Mouse (Mus musculus) spleen, adult 18-20 months (tissue): ENCODE measurements around the gene Ube2k.
A peak's percentile ranks its signal among the peaks of the same experiment; 100 is the strongest.
"Not testable (repeated sequence)": the region's sequence is repeated elsewhere in the genome, so short reads cannot be mapped to it uniquely, and the experiment has no call there.

ENCODE experiments used
- DNase-seq, 2 experiments: peaks; one replicate each; pipeline ENCODE4 v3.0.0; 2022; ENCODE audit warnings: mixed read lengths in 2 of 2

The Ube2k gene

DNA sequence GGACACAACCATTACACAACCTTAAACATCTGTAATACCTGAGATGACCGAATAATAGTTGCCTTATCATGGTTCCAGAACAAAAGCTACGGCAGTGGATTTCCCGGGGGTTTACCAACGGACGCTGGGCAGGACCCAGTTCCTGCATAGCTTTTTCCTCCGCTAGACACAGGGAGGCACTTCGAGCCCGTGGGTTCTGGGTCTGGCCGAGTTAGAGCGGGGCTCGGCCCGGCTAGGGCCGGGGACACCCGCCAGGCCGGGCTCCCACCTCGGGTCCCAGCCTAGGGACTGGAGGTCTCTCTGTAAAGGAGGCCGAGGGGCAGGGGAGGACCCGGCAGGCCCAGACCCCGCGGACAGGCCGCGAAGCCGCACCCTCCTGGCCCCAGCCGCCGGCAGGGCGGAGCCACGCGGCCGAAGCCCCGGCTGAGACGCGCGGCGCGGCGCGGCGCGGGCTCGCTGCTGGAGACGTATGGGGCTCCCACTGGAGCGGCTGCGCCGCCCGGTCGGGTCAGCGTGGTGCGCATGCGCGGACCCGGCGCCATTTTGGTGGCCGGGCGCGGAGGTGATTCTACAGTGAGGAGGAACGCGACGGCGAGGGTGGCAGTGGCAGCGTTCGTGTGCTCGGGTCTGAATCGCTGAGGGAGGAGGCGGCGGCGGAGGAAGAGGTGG is at the start of gene Ube2k, which contains the start of gene Smim14:
Gene Ube2k, plus strand, starts transcription at position 483 of the 669 bp plus-strand sequence.
Gene Smim14, minus strand, starts transcription at position 434 of the 669 bp plus-strand sequence.
- DNase-seq: peak; percentile 91

DNA sequence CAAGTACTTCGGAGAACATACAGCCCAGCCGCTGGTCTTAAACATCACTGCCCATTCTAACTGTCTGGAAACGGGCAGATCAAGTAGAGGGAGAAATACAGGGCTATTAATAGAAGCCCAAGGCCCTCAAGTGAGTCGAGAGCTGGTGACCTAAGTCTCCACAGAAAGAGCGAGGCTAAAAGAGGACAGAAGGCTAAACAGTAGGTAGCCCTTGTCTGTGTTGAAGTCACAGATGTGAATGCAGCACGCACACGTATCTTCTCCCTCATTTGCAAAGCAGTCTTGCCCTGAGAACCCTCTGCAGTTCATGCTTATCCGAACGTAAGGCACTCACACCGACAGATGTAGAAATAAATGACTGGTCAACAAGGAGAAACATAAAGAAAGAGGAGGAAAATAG is 49.7 kb upstream of the Ube2k start:
- DNase-seq: peak in 1 of 2 experiments; percentile 26

DNA sequence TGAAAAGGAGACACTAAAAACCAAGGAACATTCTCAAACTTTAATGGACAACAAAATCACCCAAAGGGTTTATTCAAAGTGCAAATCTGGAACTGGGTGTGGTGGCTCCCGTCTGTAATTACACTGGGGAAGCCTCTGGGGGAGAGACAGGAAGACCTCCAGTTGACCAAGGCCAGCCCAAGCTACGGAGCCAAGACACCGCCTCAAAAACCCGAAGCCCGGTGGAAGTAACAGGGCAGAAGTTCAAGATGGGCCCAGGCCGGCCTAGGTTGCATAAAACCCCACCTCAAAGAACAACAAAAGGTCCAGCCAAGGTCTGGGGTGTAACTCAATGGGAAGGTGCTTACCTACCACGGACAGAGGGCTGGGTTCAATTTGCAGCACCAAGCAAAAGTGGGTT is 48.3 kb upstream of the Ube2k start:
- DNase-seq: peak in 1 of 2 experiments; percentile 24

DNA sequence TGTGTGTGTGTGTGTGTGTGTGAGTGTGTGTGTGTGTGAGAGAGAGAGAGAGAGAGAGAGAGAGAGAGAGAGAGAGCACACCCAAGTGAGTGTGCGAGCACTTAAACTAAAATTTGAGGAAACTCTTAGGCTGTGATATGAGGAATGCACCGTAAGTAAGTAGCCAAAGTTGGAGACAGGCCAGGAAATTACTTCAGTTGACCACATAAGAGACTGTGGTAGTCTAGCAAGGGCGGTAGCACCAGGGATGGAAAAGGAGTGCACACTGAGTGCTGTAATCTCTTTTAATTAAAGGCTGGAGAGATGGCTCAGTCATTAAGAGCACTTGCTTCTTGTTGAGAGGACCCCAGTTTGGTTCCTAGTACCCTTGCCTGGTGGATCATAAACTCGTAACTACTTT is 47.2 kb upstream of the Ube2k start:
- DNase-seq: no peak

DNA sequence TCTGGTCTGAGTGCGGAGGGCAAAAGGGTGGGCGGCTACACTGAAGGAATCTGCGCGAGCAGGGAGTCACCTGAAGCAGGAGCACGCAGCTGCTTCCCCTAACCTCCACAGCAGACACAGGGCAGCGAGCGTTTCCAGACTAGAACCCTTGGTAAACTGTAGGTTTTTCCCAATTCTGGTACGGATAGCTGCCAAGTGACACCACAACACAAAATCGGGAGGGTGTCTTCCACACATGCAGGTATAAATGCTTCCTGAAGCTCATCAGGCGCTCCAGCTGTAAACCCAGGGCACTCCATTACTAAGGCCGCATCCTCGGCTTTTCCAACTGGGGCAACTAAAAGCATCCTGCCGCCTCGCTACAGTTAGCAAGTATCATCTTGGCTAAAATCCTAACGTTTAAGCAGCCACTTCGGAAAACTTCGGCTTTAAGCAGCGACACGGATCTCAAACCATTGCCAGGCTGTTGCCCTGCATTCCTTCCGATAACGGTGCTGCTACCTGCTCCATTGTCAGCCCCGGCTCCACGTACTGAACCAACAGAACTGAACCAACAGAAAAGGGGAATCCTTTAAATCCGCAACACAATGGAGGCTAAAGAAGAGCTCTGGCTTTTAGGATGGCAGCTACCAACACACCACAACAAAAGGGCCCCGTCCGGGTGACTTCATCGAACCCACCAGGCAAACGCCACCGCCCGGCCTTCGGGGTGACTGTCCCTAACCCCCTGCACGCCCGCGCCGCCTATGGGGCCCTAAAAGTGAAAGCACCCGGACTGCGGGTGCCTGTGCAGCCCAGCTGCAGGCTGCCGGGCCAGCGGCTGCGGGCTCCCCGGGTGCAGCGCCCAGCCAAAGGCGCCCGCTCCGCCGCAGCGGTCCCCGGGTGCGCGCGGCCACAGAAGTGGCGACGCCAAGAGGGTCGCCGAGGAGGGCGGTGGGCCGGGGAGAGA is 45.0 kb upstream of the Ube2k start:
- peak; percentile 70 to 74 for DNase-seq

DNA sequence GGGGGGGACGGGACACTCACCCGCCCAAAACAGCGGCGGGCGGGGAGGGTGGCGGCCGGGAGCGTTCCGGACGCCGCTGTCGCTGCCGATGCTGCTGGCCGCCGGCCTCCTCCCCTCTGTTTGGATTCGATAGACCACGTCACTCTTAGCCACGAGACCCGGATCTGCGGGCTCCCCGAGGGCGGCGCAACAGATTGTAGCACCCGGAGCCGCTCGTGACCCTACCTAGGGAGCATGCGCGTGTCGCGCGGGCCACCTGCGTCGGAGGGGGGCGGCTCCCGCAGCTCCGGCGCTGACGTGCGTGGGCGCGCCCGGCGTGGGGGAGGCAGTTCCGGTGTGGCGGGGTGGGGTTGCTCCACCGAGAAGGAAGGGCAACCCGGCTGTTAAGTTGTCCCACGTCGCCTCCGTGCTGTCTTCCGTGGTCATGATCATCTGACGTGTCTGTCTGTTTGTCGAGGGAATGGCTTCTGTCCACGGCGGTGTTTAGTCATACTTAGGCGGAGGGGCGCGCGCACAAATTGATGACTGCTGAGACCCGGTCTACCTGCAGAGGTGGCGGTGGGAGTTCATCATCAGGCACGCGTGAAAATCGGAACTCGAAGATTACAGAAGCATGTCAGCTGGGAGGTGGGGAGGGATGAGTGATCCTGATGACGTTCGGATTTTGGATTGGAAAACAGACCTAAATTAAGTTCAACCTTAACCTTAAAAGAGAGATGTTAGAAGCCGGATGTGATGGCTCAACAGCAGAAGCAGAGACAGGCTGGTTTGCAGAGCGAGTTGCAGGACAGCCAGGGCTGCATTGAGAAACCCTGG is 44.1 kb upstream of the Ube2k start, which contains the start of gene Gm43552:
Gene Gm43552, minus strand, starts transcription at position 118 of the 816 bp plus-strand sequence.
- DNase-seq: peak; percentile 94 to 97

DNA sequence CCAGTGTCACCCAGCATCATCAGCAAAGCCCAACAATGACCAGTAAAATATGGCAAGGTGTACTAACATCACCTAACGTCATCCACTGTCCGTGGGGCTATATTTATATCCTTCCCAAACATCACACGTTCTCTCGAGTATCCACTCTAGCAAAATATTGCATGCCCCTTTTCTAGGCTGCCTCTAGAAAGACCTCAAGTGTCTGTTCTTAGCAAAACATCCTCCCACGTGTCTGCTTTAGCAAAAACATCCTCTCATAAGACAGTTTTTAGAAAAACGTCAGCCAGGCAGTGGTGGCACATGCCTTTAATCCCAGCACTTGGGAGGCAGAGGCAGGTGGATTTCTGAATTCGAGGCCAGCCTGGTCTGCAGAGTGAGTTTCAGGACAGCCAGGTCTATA is 36.8 kb upstream of the Ube2k start:
- DNase-seq: no peak

DNA sequence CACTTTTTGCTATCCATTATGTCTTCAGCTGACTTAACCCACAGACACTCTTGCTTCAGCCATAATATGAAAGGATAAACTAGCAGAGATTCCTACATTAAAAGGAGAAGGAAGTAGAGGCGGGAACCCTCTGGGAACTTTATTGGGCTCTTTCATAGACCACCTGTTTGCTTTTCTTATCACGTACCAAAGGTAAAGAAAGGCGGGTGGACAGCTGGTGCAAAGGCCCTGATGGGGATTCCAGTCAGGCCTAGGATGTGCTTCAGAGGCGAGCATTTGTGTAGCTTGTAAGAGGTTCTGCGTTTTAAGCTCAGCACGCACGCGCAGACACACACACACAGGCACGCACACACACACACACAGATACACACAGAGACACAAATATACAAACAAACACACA is 35.6 kb upstream of the Ube2k start:
- DNase-seq: no peak

DNA sequence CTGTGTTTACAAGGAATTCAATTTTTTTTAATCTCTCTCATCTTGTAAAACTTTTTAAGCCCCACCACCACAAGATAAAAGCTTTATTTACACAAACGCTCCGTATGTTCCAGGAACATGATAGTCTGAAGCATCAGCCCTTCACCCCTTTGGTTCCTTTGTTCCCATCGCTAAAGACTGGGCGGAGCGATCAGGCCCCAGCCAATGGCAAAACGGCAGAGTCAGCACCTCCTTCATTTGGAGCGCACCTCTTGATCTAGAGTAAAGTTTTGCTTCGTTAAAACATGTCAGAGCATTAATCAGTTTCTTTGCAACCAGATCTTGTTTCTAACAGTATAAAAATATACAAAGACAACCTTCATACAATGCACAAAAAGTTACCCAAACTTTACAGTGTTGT is 31.2 kb upstream of the Ube2k start:
- DNase-seq: no peak

DNA sequence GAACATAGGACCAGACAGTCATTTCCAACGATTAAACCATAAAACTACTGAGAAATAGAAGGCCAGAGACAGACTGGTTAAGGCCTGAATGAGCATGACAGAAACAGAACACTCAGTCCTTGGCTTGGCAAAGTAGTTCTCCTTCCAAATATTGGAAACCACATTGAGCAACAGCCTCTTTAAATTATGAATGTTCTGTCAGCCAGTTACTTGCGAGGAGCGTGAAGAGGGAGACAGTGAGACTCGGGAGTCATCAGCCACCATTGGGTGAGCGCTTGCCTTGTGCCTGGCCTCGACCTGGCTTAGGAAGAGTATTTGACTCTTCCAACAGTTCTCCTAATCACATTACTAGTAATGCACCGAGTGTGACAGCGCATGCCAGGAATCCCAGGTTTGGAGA is 28.6 kb upstream of the Ube2k start:
- no peak for DNase-seq

DNA sequence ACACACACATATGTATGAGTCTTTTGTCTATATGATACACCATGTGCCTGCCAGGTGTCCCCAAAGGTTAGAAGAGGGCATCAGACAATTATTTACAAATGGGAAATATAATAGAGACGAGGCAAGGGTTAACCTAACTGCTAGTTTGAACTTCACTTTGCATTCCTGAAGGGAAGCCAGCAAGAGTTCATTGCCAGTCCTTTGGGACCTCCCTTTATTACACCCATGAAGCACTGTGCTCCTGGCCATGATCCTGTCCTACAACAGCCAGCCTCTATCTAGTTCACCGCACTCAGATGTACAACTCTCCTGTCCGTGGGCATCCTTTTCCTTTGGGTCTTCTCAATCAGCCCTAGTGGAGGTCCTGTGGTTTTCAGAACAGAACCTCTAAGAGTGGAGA is 23.5 kb upstream of the Ube2k start:
- DNase-seq: no peak

DNA sequence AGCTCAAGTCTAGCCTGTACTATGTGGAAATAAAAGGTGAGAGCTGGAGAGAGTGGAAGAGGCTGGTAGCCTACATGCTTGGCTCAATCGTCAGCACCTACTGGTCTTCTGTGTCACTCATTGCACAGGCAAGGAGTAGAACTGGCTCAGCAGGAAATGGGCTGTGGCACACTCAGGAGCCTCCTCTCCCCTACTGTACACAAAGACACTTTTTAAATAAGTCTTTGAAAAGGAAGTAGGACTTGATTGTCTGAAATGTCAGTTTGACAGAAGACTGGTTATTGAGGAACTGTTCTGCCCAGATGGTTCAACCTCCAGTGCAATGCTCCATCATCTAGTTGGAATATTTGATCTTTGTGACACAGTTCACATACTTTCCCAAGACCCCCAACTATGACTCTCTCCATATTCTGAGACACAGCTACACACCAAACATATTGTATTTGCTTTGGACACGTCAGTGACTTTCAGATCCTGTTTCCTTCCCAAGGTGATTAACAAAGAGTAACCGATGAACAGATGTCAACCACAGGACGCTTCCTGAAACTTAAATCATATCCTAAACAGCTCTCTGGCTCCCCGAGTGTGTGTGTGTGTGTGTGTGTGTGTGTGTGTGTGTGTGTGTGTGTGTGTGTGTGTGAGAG is 22.3 kb upstream of the Ube2k start:
- no peak for DNase-seq

DNA sequence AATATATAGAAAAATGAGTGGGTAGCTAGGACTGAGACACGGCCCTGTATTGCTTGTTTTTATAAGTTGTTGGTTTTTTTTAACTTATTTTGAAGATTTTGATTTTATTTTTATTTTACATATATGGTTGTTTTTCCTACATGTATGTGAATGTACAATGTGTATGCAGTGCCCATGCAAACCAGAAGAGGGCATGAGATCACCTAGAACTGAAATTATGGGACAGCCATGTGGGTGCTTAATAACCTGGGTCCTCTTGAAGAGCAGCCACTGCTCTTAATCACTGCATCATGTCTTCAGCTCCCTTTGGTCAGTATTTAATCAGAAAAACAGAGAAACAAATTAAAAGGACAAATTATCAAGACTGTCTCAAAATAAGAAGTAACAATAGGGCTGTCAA is 15.2 kb upstream of the Ube2k start:
- DNase-seq: no peak

DNA sequence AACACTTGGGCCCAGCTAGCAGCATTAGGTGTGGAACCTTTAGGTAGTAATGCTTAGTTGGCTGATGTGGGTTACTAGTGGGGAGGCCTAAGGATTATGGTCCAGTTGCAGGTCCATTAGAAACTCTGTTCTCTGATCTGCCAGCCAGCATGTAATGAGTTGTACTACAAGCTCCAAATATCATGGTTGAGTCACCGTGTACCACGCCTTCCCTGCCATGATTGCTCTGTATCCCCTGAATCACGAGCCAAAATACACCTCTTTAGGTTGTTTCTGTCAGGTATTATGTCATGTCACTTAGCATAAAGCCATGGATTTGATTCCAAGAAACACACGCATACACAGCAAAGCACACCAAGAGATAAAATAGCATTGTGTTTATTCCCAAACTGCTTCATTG is 12.2 kb upstream of the Ube2k start:
- DNase-seq: no peak

DNA sequence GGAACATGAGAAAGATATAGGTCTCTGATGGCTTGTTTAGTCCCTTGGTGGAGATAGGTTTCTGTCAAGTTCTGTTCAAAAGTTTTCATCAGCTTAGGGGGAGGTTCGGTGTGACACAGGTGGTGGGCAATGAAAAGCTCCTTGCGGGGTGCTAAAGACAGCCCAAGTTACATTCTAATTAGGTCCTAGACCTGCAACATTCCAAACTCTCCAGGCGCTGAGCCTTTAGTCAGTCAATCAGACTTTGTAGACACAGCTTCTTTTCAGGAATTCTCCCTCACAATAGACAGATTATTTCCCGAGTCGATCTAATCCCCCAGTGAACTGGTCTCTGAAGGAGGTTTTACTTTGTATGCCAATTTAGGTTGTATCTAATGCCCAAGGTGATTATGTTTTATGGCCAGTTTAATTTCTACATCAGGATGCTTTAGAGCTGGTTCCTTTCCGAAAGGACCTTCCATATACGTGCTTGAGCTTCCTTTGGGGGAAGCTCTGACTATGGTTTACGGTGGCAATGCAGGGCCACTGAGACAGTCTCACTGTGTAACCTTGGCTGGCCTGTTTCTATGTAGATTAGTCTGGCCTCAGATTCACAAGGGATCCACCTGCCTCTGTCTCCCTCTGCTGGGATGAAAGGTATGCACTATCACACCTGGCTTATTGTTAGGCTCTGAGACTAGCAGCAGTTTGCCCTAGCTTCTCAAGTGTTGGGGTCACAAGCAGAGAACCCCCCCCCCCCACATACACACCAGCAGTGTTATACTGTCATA is 11.2 kb upstream of the Ube2k start:
- peak in 1 of 2 experiments; percentile 34 for DNase-seq

DNA sequence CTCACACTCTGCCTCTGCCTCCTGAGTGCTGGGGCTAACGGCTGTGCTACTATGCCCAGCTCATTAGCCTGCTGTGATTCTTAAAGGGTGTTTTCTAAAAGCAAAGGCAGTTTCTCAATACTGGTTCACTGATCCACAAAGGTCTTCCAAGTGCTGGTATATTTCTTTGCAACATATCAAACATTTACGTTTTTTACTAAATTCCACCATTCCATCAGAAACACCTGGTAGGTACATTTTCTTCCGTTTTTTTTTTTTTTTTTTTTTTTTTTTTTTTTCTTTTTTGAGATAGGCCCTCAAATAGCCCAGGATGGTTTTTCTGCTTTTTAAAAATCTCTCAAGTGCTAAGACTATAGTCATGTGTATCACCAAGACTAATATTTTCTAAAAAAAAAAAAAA is 5.8 kb upstream of the Ube2k start:
- DNase-seq: no peak

DNA sequence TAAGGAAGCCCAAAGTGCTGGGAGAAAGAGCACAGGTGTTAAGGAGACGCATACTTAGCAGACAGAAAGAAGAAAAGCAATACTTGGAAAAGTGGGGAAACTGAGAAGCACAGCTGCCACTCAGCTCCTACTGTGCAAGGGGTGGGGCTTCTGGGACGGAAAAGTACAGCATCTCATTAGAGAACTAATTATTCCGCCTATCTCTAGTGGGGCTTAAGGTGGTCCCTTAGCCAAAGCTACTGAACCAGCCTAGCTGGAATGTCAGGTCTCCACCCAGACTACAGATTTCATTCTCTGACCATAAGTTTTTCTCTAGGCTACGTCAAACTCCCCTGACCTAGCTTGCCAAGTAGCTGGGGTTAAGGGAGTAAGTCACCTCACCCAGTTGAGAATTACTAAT is 2.5 kb upstream of the Ube2k start:
- no peak for DNase-seq

DNA sequence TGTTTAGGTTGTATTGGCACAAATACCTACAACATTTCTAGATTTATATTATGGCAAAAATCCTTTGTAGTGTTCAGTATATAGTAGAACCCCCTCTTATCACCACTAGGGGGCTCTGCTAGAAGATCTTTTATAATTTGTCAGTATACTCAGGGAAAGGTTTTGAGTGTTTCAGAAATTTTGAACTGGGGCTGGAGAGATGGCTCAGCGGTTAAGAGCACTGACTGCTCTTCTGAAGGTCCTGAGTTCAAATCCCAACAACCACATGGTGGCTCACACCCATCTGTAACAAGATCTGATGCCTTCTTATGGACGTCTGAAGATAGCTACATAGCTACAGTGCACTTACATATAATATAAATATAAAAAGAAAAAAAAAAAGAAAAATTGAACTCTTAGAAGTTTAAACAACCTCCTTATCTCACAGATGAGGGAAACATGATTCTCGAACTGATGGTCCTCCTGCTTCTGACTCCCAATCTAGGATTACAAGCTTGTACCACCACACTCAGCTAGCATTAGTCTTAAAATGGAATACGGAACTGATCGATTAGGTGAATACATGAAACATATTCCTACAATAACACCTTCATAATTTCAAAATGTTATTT is 1.5 kb upstream of the Ube2k start:
- peak in 1 of 2 experiments; percentile 18 for DNase-seq

DNA sequence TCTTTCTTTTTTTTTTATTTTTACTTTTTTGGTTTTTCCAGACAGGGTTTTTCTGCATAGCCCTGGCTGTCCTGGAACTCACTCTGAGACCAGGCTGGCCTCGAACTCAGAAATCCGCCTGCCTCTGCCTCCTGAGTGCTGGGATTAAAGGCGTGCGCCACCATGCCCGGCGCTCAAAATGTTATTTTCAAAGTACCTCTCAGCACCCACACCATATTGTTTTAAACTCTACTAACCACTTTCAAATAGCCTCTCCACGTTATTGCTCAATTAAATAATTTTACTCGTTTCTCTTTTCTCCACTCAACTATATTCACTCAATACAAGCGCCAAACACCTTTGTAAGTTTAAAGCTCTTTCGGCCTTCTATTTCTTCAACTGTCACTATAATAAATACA is 966 bp upstream of the Ube2k start:
- DNase-seq: not testable (repeated sequence)

DNA sequence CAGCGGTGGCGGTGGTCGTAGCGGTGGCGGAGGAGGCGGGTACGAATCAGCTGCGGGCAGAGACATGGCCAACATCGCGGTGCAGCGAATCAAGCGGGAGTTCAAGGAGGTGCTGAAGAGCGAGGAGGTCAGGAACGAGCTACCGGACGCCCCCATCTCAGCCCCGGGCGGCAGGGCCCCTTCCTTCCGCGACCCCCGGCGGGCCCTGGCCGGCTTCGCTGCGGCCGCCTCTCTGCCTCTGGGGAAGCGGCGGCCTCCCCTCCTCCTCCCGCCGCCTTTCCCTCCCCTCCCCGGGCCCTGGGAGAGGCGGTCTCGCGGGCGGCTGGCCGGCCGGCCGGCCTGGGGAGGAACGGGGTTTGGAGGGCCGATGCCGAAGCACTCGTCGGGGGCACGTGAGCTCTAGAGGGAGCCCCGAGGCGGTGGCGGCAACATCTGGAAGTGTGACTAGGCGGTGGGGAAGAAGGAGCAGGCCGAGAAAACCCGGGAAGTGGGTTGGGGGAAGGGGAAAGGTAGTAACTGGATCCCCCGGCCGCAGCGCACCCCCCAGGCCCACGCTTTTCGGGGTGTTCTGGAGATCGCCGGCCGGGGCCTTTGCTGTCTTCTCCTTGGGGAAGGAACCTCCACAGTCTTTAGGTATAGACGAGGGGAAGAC is 513 bp downstream of the Ube2k start:
- no peak for DNase-seq

DNA sequence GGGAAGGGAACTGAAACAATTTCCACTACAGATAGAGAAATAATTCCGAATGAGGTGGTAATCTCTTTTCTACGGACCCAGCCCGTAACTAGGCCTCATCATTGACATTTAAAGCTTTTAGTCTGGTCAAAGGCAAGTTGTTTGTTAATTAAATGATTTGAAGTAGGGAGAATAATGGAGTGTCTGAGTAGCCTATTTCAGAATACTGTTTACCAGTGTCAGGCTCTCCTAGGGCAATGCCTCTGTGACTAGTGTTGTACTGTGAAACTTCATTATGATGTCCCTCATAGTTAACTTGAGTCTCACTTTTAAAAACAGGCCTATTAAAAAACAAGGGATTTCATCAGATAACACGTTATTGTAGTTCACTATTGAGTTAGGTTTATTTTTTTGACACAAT is 1.1 kb downstream of the Ube2k start:
- no peak for DNase-seq
